Mouse (Mus musculus): ENCODE results near the gene Enthd1.
A peak's percentile ranks its signal among the peaks of the same experiment; 100 is the strongest.

Enthd1 gene

DNA sequence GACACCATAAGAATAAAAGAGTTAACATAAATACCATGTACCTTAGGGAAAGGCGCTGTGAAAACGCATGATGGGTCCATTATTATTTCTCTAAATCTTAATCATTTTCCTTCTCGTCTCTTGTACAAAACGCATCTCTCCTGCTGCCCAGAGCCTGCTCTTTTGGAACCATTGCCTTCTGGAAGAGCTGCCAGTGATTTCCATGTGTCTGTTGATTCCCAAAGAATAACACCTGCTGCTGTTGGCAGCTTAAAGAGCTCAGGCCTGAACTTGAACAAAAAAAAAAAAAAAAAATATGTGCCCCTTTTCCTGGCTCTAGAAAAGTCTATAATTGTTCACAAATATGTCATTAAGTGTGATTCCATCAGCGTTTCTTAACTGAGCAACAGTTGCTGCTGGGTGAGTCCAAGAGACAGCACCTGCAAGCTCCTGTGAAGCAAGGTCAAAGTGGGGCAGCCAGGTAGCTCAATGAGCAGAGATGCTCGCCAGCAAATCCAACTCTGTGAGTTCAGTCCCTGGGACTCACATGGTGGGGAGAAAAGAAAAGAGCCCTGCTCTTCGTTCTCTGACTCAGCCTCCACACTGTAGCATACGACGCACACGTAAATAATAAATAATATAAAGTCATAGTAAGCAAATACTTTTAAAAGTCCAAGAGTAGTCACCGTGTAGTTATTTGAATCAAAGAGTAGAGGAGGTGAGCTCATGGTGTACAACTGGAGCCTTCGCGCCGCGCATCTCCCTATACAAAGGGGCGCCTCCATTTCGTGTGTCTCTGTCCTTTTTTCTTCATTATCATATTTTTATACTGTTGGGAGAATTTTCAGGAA is 9.5 kb upstream of the Enthd1 start:
- DNase-seq, result no peak

DNA sequence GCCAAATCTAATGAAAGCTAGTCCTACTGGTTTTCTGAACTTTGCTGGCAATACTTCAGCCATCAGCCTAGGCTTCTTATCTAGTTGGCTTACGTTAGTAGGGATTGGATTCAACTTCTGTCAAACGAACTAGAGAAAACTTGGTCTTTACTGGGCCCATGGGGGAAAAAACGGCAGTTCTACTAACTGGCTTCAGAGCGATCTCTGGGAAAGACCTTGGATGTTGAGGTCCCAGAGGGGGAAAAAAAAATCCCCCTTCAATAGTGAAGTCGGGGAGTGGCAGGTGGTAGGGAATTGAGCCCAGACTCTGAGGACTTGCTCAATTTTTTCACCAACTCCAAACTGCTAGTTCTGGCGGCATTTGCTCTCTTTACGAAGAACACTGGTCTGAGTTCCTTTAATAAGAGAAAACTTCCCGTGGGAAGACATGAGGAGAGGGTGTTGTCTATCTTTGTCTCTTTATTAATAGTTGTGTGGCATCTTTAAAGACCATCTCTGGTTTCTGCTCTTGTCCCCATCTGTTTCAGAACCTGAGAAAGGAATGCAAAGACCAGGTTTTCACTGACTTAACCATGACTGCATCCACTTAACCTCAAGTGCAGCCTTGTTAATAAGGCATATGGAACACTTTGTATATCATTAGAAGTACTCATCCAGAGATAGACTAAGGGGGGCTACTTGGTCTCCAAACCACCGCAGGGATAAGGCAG is 8.0 kb upstream of the Enthd1 start:
- DNase-seq, result no peak

DNA sequence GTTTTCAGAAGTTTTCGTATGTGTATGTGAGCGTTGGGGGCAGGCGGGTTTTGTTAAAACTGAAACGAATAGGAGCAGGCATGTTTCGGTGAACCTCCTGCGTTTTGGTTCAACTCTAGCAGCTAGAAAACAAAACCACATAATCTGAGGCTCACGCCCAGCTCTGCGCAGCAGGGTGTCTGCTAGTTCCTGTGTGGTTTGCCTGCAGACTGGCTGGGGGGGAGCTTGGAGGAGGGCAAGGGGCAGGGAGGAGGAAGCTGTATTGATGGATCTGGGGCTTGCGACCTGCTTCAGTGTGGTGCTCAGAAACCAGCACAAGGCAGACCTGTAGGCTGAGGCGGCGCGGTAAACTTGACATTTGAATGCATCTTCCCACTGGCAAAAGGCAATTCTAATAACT is 7.3 kb upstream of the Enthd1 start, which contains the start of gene Grap2:
TSS of gene Grap2 (plus strand) at position 304 of the 400 bp plus-strand sequence.
- DNase-seq, result peak; percentile 60 to 67

DNA sequence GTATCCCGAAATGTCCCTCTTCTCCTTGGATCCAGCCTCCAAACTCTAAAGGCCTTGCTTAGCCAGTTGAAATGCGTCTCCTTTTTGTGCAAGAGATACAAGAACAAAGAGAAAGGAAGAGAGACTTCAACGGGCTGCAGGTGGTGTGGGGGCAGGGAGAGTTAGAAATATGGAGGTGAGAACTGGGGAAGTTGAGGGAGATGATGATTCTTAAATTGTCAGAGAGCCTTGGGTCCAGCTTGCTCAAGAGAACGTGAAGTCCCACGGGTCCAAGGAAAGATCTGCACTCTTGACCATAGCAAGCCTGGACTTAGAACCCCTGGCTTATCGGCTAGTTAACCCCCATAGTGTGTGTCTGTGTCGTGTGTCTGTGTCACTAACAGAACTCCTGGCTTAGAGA is 6.7 kb upstream of the Enthd1 start:
- DNase-seq, result no peak

DNA sequence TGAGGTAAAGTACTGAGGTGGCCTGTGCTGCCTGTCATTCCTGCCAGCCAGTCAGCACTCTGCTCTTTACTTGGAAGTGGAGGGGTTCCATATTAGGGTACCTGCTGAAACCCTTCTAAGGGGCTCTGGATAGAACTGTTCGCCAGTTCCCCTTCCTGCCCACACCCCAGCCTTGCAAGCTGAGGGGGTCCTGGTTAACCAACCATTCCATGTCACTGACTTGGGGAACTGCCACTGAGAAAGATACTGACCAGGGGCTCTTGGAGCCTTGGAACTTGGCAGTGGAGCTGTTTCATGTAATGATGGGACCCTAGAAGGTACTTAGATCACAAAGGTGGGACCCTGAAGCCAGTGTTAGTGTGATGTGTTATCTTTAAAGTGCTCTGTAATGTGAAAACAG is 5.3 kb upstream of the Enthd1 start:
- DNase-seq, result no peak

DNA sequence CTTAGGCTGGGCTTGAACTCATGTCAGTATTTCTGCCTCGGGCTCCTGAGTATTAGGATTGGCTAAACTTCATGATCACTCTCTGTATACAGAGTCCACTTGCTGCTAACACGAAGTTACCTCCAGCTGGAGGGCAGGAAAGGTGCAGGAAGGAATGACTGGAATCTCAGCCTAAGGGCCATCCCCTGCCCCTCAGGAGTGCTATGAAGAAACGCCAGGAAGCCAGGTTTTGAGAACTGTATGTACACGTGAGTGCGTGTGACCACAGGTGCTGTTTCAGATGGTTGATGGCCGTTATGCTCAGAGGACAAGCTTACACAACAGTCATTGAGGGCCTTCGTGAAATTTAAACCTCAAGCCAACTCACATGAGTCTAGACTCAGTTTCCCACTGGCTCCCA is 4.2 kb upstream of the Enthd1 start:
- DNase-seq, result peak in 1 of 2 experiments; percentile 26

DNA sequence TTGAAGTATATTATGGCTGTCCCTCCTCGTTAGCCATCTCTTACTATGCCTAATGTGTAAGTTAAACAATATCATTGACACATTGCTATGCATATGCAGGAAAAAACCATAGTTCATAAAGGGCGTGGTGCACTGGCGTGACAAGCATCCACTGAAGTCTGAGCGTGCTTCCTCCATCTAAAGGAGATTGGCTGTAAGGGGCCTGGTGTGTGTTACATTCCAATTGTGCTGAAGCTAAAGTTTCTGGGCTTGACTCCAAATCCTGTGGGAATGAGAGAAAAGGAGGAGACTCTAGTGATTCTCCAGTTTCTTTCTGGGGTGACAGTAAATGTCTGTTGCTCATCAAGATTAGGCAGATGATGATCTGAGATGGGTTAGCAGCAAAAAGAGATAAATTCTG is 2.8 kb upstream of the Enthd1 start:
- no peak for DNase-seq

DNA sequence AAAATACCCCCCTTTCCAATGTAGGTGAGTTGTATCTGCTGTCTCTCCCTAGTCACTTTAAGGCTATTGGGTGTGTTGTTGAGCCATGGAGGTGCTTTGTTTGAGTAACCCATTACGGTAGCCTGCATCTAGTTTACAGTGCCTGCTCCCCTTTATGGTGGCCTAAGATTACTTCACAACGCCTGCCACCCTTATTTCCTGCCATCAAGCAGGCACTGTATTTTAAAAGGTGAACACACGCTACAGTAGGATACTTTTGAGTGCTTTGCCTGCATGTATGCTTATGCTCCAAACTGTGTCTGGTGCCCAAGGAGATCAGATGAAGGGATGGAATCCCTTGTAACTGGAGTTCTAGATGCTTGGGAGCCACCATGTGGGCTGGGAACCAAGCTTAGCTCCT is 2.2 kb upstream of the Enthd1 start:
- DNase-seq, result no peak

DNA sequence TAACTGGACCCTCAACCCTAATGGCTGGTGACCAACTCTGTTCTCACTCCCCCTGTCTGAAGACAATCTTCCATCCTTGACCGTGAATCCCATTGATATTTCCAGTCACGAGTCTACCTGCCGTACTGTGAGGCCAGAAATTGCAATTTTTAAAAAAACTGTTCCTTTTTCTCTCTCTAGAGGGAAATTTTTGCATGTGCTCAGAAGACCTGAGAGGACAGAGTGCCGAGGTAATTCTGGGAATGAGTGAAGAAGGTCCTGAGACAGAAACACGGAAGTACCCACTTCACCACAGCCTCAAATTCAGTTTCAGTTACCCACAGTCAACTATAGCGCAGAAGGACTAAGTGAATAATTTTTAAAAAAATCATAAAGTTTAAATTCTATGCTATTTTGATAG is 1.7 kb upstream of the Enthd1 start:
- DNase-seq, result no peak

DNA sequence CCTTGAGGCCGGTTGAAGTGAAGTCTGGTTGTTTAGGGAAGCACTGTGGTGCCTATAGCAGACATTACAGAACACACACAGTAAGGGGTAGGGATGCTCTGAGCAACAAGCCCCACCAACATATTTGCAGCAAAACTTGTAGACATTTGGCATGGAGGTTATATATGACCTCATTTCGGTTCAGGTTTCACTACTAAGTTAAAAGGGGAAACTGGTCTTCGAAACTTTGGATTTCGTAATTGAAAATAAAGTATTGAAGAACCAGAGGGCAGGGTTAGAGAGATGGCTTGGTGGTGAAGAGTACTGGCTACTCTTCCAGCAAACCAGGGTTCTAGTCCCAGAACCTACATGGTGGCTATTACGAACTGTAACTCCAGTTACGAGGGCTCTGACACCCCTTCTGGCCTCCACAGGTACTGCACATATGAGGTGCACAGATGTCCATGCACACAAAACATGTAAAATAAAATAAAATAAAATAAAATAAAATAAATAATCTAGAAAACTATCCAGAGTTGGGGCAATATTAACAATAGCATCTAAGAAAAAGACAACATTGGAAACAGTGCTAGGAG is 1.2 kb downstream of the Enthd1 start:
- no peak for DNase-seq

DNA sequence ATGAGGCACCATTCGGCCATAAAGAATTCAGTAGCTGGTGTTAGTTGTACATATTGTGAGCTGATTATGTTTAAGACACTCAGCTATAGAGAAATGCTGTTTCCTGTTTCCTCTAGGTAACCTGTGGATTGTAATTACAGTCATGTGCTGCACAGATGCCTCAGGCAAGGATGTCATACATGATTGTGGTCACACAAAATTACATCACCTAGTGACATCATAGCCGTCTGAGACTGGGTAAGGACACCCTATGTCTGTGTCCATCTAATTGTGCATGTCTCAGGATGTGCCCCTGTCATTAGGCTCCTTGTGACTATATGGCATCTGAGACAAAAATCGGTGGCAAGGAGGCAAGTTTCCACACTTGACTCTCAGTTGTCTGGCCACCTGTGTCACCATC is 2.5 kb downstream of the Enthd1 start:
- DNase-seq, result no peak

DNA sequence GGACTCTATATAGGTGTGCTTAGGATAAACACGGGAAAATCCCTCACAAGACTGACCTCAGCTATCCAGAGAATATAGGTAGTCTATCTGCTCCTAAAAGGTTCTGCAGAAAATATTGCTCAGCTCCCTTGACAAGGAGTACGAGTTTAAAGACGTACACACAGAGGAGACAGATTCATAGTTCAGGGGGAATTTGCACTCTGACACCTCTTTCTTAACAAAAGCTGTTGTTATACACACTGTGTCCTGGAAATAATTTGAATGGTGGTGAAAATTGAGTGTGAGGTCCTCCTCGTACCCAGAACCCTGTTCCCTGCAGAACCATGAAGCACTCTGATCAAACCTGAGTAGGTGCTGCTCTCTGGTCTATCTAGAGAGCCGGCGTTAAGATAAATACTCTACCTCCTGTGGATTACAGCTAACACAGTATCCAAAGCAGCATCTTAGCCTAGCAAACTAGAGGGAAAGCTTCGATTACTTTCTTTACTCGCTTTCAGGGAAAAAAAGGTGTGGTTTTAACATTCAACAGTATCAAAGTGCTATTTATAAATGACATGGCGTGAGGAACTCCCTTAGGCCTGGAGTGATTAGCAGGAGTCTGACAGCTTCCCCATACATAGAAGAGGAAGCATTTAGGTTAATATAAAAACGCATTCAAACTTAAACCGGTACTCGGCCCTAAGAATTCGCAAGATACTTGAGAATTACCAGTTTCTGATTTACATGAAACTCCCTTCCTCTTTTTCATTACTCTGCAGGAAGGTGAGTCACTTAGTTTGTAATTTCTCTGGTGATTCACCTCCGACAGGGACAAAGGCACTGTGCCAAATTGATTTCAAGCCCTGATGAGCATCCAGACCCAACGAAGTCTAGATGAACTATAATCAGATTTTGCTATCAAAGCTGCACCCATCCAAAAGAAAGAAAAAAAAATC is 4.0 kb downstream of the Enthd1 start:
- no peak for DNase-seq

DNA sequence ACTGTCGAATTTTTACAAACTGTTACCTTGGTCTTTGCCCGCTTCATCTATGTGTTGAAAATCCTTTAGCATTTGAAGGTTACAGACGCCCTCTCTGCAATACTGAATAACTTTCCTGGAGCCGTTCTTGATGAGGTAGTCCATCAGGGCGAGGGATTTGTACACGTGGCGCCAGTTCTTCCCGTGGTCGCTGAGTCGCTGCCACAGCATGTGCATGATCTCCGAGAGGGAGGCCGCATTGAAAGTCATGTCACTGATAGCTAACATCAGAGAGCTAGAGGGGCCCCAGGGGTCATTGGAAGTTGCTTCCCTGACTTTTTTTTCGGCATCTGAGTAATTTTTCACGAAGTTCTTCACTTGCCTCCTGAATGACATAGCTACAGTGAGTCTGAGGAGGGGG is 5.0 kb downstream of the Enthd1 start:
- no peak for DNase-seq

DNA sequence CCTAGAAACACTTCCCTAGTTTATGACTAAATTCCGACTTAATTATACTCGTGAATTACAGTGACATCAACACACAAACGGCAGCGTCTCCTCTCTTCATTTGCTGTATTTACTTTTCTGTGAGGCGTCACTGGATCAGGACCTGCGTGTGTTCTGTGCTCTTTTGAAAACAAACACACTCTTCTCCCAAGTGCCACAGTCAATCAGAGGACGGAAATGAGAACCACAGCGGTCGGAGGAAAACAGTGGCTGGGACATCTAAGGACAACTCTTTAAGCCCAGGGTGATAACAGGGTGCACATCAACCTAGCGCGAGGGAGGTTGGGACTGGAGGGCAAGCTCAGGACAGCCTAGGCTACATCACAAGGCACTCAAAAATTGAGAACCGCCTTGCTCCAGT is 5.4 kb downstream of the Enthd1 start:
- no peak for DNase-seq

DNA sequence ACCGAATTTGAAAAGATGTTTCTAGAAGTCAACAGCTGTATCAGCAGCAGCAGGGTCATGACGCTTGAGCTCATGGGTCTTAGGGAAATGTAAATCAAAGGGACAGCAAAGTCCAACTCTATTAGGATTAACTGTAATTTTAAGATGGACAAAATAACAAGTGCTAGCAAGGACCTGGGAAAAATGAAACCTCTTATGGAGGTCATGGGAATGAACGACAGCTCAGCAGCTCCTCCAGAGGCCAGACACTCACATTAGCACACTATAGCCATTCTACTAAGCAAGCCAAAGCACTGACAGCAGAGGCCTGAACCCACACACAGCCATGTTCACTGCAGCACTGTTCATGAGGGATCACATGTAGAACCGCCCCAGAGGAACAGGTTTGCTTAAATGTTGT is 7.2 kb downstream of the Enthd1 start:
- no peak for DNase-seq

DNA sequence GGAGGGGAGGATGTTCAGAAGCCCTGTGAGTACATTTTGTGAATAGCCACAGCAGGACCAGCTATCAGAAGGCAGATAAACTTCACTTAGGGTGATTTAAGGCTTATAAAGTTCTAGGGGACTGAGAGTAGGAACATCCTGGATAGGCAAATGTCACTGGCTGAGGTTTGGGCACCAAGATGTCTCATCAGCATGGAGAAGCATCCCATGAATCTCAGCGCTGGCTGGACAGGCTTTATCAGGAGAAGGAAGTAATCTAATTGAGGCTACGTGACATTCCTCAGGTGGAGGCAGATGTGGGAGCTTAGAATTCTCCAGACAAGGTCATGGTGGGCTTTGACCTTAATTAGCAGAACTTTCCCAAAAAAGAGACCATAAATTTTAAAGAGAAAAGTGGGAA is 8.9 kb downstream of the Enthd1 start:
- no peak for DNase-seq

DNA sequence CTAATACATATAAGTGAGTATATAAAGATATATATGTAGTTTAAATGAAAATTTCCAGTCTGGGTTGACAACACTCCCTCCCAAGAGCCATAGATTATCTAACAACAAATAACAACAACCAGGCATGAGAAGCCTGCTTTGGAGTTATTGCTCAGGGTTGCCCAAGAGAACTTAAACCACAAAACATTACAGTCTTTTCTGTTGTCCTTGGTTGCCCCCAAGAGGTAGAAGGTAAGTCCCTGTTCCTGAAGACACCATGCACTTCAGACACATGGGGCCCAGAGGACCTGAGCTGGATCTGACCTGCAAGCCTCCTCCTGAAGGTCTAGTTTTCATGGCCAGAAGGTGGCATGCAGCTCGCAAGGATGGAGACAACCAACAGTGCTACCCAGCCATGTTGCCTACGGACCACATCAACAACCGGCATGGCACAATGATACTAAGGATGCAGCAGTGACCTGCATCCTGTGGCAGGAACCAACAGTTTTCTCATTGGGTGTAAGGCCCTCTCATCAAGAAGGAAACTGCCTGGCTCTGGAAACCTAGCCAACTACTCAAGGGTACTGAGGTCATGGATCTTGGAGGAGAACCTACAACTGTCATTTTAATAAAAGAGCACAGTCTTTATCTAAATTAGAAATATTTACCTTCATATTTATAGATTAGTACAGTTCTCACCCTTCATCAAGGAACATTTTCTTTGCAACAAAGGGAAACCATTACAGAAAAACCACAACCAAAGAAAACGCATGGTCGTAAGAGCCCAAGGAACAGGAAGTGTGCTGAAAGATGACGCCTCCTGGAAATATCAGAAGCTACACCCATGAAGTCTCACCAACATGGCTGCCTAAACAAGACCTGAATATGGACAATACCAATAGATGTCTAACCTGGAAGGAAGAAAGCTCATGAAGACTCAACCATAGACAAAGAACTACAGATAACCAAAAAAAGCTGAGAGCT is 9.8 kb downstream of the Enthd1 start:
- no peak for DNase-seq

DNA sequence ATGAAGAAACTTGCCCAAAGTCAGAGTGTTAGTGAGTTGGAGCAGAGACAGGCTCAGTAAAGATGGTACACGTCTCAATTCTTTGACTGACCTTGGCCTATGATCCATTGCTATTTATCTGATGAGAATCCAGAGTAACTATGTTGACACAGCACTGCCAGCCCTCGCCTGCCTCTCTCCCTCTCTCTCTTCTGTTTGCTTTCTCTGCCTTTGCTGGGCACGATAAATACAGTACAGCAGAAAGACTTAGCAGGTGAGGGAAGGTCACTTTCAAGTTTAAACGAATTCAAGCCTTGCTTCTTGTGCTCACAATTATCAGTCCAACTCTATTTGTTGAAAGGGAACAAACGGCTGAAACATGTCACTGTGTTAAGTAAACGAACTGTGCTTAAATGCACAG is 19.5 kb downstream of the Enthd1 start:
- DNase-seq, result no peak

DNA sequence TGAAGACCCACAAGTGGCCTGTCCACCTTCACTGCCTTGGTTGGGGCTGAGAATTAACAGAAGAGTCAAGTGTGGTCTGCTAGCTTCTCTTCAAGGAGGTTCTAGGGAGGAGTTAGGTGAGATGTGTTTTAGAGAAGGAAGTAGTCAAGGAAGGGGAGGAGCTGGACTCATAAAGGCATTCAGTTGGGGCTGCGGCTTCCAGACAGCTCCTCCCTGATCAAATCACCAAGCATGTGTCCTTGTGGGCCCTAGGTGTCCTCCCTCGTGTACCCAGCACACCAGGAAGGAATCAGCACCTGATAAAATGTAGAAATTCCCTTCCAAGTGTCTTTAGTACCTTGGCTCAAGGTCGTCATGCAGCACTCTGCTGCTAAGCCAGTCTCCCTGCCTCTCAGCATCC is 20.8 kb downstream of the Enthd1 start:
- DNase-seq, result no peak

DNA sequence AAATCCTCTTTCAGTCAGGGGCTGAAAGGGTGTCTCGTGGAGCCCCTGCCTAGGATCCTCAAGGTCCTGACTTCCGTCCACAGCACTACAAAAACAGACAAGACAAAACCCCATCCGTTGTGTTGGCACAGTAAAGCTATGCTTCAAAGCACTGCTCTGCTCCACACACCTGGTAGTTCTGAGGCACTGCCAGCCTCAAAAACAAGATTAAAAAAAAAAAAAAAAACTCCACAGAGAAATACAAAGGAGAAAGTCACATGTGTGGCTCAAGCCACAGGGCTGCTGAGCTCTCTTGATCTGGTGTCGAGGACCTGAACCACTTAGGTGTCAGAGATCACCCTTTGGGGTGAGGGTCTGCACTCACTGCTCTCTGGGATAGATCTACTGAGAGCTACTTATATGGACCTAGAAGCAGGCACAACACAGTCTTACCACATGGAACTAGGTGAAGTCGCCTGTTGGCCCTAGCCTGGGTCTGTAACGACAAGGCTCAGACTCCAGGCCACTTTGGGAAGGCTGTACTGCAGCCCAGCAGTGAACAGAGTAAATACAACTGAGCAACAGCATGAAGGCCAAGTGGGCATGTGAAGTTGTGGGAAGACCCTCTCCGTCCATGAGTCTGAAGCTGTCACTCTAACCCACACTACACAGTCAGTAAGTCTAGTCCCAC is 26.1 kb downstream of the Enthd1 start:
- DNase-seq, result no peak

DNA sequence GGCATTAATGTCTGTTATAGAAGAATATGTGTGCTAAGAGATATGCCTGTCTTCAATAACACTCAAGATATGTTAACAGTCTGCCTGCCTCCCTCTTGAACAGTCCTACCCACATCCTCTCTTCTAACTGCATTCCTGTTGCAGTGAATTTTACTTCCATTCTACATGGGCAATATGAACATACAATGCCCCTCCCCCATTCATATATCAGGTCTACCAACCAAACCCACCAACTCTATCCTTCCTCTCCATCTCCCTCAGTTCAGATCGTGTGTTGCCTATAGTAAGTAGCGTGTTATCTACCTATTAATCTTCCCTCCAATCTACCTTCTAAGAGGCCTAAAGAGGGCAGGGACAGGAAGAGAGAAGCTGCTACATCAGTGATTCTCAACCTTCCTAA is 26.9 kb downstream of the Enthd1 start:
- no peak for DNase-seq
